Mouse (Mus musculus): ENCODE results near the gene Pepd. TPM values are rescaled to one million over a fixed set of nuclear protein-coding genes. Genes with fewer than 3 reads are reported as not detected.

Gene Pepd
- total RNA-seq, 2 experiments from 2014 or later: 33.0 to 39.9 TPM

Small RNA genes lying within 50 kb of the gene (microRNA-seq; reads per million reads assigned to microRNA genes)
- gene Gm25033: not detected

Other genes with a start within 250 kb of the Pepd start
- gene Chst8, start 99.7 kb upstream of the Pepd start, total RNA-seq (2021): 1 to 10 TPM in 1 of 2 experiments, under 1 TPM in 1; 0.83 to 1.3 TPM
- gene Cebpg, start 144.2 kb downstream of the Pepd start, total RNA-seq (2021): 10 to 100 TPM; 23.0 to 24.8 TPM
- 10 to 100 TPM; 10.9 to 19.6 TPM for gene Cebpa, start 206.9 kb downstream of the Pepd start, total RNA-seq (2021)